Mouse (Mus musculus) limb, embryonic 10.5 days (tissue): Measurements from ENCODE around the gene Nos1ap. TPM values are rescaled to one million over a fixed set of nuclear protein-coding genes. Genes with fewer than 3 reads are reported as not detected.
A peak's percentile ranks its signal among the peaks of the same experiment; 100 is the strongest.

Experiments used
- DNase-seq: peaks from one replicate; pipeline ENCODE4 v3.0.0-alpha.2; 2017; ENCODE audit warnings: low spot score
- H3K27ac ChIP-seq: fragments of 300-500 bp; sonication (generic); 2 replicates; pipeline ENCODE4 v1.5.1; 2016; ENCODE audit warnings: mild to moderate bottlenecking
- H3K27me3 ChIP-seq: fragments of 300-500 bp; sonication (generic); 2 replicates; pipeline ENCODE4 v1.6.1; 2016; ENCODE audit warnings: low read depth, mild to moderate bottlenecking; ENCODE audit not compliant: poor library complexity, severe bottlenecking
- H3K36me3 ChIP-seq: fragments of 300-500 bp; sonication (generic); 2 replicates; pipeline ENCODE4 v1.6.1; 2016; ENCODE audit warnings: mild to moderate bottlenecking, moderate library complexity
- H3K4me1 ChIP-seq: fragments of 300-500 bp; sonication (generic); 2 replicates; pipeline ENCODE4 v1.6.1; 2016
- H3K4me3 ChIP-seq: fragments of 300-500 bp; sonication (generic); 2 replicates; pipeline ENCODE4 v1.5.1; 2016; ENCODE audit warnings: mild to moderate bottlenecking, moderate library complexity
- H3K9me3 ChIP-seq: fragments of 300-500 bp; sonication (generic); replicated peaks from 2 replicates; pipeline ENCODE4 v1.6.1; 2016; ENCODE audit warnings: mild to moderate bottlenecking
- WGBS: fragments of 180-500 bp; shearing (Covaris S2); methylation state at CpG from one replicate; pipeline ENCODE4 v1.1.7; 2016; 5-methylcytosine and 5-hydroxymethylcytosine counted together
- polyA plus RNA-seq: library from polyadenylated mRNA; unstranded; fragments of >200 nt; fragmentation: Nextera tagmentation; extraction: Ambion mirVana; gene quantifications from 2 replicates; pipeline ENCODE4 v1.2.1, GENCODE M21; 2016

Nos1ap gene
- polyA plus RNA-seq, 1 experiment from 2014 or later, result 5.1 TPM

- Histone ChIP-seq H3K27ac (peak overlapping the region; percentile 21; the same call in 1 of the 2 replicates), H3K4me3 (no peak overlapping the region), H3K9me3 (no peaks in the 10 kb centered on the region), H3K4me1 (peaks cover 58% of the 10 kb centered on the region), H3K36me3 (no peaks in the 10 kb centered on the region), H3K27me3 (0 out of 2 replicates have a peak, but pooled peaks cover 4% of the 10 kb centered on the region)
- DNase-seq, result no peak
- 33% methylated on average over 11 of the region's 11 CpGs for WGBS
Observed at GRCm38 (mm10) chr1:170502491-170503276, 87.0 kb downstream of the Nos1ap start.

DNA sequence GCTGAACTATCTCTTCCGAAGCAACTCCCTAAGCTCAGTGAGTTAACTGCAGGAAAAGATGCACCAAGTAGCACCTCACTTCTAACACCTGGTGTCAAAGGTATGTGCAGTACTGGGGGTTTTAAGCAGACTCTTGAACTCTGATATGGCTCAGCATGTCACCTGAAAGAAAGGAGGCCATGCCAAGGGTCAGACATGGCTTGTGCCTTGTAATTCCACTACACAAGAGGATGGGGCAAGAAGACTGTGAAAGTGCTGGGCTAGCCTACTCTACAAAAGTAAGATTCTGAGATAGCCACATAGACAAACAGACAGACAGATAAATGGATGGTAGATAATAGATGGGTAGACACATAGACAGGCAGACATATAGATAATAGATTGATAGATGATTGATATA, 87.7 kb downstream of the Nos1ap start:
- Histone ChIP-seq H3K4me1 (peaks cover 58% of the 10 kb centered on the region), H3K27ac (no peak overlapping the region), H3K36me3 (no peaks in the 10 kb centered on the region), H3K4me3 (no peak overlapping the region), H3K27me3 (0 out of 2 replicates have a peak, but pooled peaks cover 4% of the 10 kb centered on the region), H3K9me3 (no peaks in the 10 kb centered on the region)
- DNase-seq, result no peak
- 94% methylated on average over 1 of the region's 1 CpGs for WGBS

DNA sequence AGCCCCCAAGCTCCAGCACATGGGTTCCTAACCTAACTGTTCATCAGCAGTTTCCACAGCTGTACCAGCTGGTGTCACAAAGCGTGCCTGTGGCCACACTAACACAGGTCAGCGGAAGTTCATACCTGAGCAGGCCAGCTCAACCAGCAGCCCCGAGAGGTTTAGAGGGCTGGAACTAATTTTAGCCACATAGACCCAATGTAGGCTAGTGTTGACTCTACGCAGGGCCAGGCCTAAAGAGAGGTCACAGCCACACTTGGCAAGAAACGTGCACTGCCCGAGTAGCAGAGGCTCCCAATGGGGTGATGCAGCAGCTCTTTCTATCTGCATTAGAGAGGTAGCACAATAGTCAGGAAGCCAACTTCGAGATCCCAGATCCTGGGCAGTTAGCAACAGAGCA, 88.1 kb downstream of the Nos1ap start:
- no peaks in the 10 kb centered on the region for H3K9me3 ChIP-seq
- no peaks in the 10 kb centered on the region for H3K36me3 ChIP-seq
- H3K27ac ChIP-seq, result no peak overlapping the region
- H3K4me1 ChIP-seq, result peaks cover 58% of the 10 kb centered on the region
- H3K4me3 ChIP-seq, result no peak overlapping the region
- 57% methylated on average over 7 of the region's 7 CpGs for WGBS
- no peak for DNase-seq
- H3K27me3 ChIP-seq, result 0 out of 2 replicates have a peak, but pooled peaks cover 4% of the 10 kb centered on the region

- WGBS, result 23% methylated on average over 6 of the region's 6 CpGs
- Histone ChIP-seq H3K36me3 (no peaks in the 10 kb centered on the region), H3K4me3 (no peak overlapping the region), H3K9me3 (no peaks in the 10 kb centered on the region), H3K27ac (peak overlapping the region; percentile 50), H3K27me3 (0 out of 2 replicates have a peak, but pooled peaks cover 4% of the 10 kb centered on the region), H3K4me1 (peaks cover 61% of the 10 kb centered on the region)
- no peak for DNase-seq
Observed at GRCm38 (mm10) chr1:170499891-170500290, 89.8 kb downstream of the Nos1ap start.

- peaks cover 61% of the 10 kb centered on the region for H3K4me1 ChIP-seq
- DNase-seq, result no peak
- H3K9me3 ChIP-seq, result no peaks in the 10 kb centered on the region
- WGBS, result 36% methylated on average over 4 of the region's 4 CpGs
- no peak overlapping the region for H3K4me3 ChIP-seq
- 0 out of 2 replicates have a peak, but pooled peaks cover 4% of the 10 kb centered on the region for H3K27me3 ChIP-seq
- H3K27ac ChIP-seq, result no peak overlapping the region
- no peaks in the 10 kb centered on the region for H3K36me3 ChIP-seq
Observed at GRCm38 (mm10) chr1:170499466-170499865, 90.2 kb downstream of the Nos1ap start.

DNA sequence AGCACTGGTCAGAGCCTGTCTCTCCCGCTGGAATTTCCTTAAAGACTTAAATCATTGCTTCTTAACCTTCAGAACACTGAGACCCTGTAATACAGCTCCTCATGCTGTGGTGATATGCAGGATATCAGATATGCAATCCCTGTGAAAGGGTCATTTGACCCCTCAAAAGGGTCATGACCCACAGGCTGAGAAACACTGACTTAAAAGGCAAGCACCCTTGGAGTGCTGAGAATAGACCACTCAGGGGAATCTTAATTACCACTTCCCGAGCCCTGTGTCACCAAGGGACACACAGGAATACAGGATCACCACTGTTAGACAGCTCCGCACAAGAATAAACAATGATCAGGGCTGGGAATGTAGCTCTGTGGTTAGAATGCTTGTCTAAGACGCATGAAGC, 91.0 kb downstream of the Nos1ap start:
- Histone ChIP-seq H3K4me1 (peaks cover 58% of the 10 kb centered on the region), H3K27me3 (0 out of 2 replicates have a peak, but pooled peaks cover 2% of the 10 kb centered on the region), H3K9me3 (no peaks in the 10 kb centered on the region), H3K27ac (no peak overlapping the region; the same call in 1 of the 2 replicates), H3K36me3 (no peaks in the 10 kb centered on the region), H3K4me3 (no peak overlapping the region)
- 22% methylated on average over 4 of the region's 4 CpGs for WGBS
- no peak for DNase-seq

DNA sequence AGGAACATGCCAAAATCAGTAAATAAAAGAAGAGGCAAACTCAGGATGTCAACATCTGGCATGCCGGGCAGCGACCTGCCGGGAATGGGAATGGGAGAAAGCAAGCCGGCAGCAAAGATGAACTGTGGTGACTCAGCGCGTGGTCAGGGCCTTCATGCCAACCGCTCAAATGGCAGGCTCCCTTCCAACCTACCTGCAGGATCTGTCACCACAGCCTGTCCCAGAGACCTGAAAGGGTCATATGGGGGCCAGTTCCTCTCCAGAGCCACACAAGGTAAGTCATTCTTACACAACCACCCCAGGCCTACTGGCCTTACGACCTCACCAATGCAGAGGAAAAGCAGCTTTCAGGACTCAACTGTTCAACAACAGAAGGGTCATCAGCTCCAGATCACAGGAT, 93.4 kb downstream of the Nos1ap start:
- no peak for DNase-seq
- no peak overlapping the region for H3K27ac ChIP-seq
- 75% methylated on average over 8 of the region's 8 CpGs for WGBS
- H3K9me3 ChIP-seq, result no peaks in the 10 kb centered on the region
- H3K4me3 ChIP-seq, result no peak overlapping the region
- peaks cover 38% of the 10 kb centered on the region for H3K4me1 ChIP-seq
- no peaks in the 10 kb centered on the region for H3K27me3 ChIP-seq
- no peaks in the 10 kb centered on the region for H3K36me3 ChIP-seq

DNA sequence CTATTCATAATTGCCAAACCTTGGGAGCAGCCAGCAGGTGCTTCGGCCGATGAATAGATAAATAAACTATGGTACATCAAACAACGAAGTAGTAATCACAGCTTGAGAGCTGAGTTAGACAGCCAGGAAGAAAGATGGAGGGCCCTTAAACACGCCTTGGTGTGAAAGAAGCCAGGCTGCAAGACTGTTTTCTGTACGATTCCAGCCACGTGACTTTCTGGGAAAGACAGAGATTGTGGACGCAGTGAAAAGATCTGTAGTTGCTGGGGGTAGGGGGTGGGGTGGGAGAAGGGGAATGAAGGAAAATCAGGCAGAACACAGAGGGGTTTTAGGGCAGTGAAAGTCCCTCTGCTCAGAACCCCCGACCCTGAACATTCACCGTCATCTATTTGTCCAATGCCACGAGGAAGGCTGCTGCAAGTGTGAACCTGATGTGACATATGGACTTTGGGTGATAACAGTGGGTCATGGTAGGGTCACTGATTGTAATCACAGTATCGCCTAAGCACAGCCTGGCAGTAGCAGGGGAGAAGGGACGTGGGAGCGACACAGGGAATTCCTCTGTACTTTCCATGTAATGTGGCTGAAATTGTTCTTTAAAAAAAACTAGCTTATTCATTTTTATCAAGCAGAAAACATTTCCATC, 94.0 kb downstream of the Nos1ap start:
- no peak overlapping the region for H3K27ac ChIP-seq
- H3K27me3 ChIP-seq, result no peaks in the 10 kb centered on the region
- peaks cover 34% of the 10 kb centered on the region for H3K4me1 ChIP-seq
- 40% methylated on average over 13 of the region's 13 CpGs for WGBS
- H3K9me3 ChIP-seq, result no peaks in the 10 kb centered on the region
- H3K4me3 ChIP-seq, result no peak overlapping the region
- no peak for DNase-seq
- H3K36me3 ChIP-seq, result no peaks in the 10 kb centered on the region

DNA sequence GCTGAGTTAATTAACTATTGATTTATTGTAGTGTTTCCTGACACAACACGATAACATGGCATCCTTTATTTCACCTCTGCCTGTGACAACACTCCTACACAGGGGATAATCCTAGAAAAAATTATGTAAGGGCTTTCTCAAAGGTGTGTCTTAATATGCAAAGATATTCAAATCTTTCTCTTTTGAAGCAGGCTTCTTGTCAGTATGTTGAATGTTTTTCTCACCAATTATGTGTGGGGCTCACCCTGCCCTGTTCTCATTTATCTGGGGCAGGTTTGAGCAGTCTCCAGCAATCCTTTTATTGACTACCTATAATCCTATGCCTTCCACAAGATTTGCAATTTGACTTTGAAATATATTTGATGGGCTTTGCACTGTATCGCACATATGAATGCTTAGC, 97.1 kb downstream of the Nos1ap start:
- Histone ChIP-seq H3K9me3 (no peaks in the 10 kb centered on the region), H3K4me3 (no peak overlapping the region), H3K27ac (no peak overlapping the region), H3K27me3 (no peaks in the 10 kb centered on the region), H3K4me1 (0 out of 2 replicates have a peak, but pooled peaks cover 6% of the 10 kb centered on the region), H3K36me3 (no peaks in the 10 kb centered on the region)
- 73% methylated on average over 2 of the region's 2 CpGs for WGBS
- DNase-seq, result no peak

GRCm38 (mm10) chr1:170492027-170492426, 97.6 kb downstream of the Nos1ap start:
- Histone ChIP-seq H3K27ac (no peak overlapping the region), H3K9me3 (no peaks in the 10 kb centered on the region), H3K36me3 (no peaks in the 10 kb centered on the region), H3K27me3 (no peaks in the 10 kb centered on the region), H3K4me3 (no peak overlapping the region), H3K4me1 (0 out of 2 replicates have a peak, but pooled peaks cover 6% of the 10 kb centered on the region)
- 78% methylated on average over 4 of the region's 4 CpGs for WGBS
- DNase-seq, result no peak

DNA sequence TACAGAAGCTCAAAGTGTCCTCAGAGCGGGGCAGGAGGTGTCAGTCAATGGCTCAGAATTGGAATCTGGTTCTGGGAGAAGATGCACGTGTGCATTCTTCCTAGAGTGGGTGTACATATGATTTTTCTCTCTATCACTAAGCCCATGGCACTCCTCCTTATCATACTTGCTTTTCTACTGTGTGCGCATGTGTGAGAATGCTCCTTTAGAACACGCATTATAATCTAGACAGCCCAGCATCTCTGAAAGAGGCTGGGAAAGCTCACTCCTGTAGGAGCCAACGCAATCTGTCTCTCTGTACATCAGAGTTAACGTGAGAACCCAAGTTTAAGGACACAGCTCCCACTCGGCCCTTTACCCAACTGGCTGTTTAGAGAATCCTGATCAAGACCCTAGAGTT, 99.7 kb downstream of the Nos1ap start:
- WGBS, result 89% methylated on average over 7 of the region's 7 CpGs
- H3K9me3 ChIP-seq, result no peaks in the 10 kb centered on the region
- H3K4me1 ChIP-seq, result 0 out of 2 replicates have a peak, but pooled peaks cover 5% of the 10 kb centered on the region
- H3K27ac ChIP-seq, result no peak overlapping the region
- DNase-seq, result no peak
- no peaks in the 10 kb centered on the region for H3K27me3 ChIP-seq
- H3K4me3 ChIP-seq, result no peak overlapping the region
- H3K36me3 ChIP-seq, result no peaks in the 10 kb centered on the region

DNA sequence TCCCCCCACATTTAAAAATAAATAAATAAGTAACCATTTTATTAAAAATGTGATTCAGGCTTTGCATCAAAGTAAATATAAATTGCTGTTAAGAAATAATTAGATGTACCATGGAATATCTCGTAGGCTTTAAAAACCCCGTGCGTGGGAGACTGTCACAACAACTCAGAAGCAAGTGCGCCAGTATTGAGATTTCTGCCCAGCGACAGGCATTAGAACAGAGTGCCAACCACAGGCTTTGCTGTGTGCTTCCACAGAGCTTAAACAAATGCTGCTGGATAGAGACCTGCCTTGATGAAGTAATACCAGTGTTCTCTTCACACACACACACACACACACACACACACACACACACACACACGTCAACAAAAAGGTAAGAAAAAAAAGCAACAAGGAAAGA, 100.2 kb downstream of the Nos1ap start:
- no peak overlapping the region for H3K27ac ChIP-seq
- no peaks in the 10 kb centered on the region for H3K27me3 ChIP-seq
- H3K4me3 ChIP-seq, result no peak overlapping the region
- WGBS, result 90% methylated on average over 6 of the region's 6 CpGs
- H3K4me1 ChIP-seq, result 0 out of 2 replicates have a peak, but pooled peaks cover 5% of the 10 kb centered on the region
- H3K36me3 ChIP-seq, result no peaks in the 10 kb centered on the region
- H3K9me3 ChIP-seq, result no peaks in the 10 kb centered on the region
- no peak for DNase-seq

- Histone ChIP-seq H3K9me3 (no peaks in the 10 kb centered on the region), H3K4me1 (peaks cover 22% of the 10 kb centered on the region), H3K27me3 (no peaks in the 10 kb centered on the region), H3K27ac (no peak overlapping the region), H3K4me3 (no peak overlapping the region), H3K36me3 (no peaks in the 10 kb centered on the region)
- DNase-seq, result no peak
- WGBS, result 6% methylated on average over 4 of the region's 4 CpGs
Observed at GRCm38 (mm10) chr1:170485119-170485518, 104.5 kb downstream of the Nos1ap start.
